Mouse (Mus musculus) lung, embryonic 15.5 days (tissue): ENCODE measurements around the gene Snx29. TPM values are rescaled to one million over a fixed set of nuclear protein-coding genes. Genes with fewer than 3 reads are reported as not detected.

Experiments used
- ATAC-seq: fragments of 200-750 bp; cut with Nextera tagmentation; 2 replicates; pipeline ENCODE4 v1.8.0; 2017; ENCODE audit warnings: moderate number of reproducible peaks, borderline replicate concordance; ENCODE audit not compliant: low FRiP score, low TSS enrichment; ENCODE audit errors: extremely low read depth
- H3K27ac ChIP-seq: fragments of 300-500 bp; sonication (generic); 2 replicates; pipeline ENCODE4 v1.5.1; 2015; ENCODE audit warnings: moderate library complexity, mild to moderate bottlenecking, inconsistent platforms
- H3K27me3 ChIP-seq: fragments of 300-500 bp; sonication (generic); 2 replicates; pipeline ENCODE4 v1.6.1; 2015; ENCODE audit warnings: inconsistent platforms
- H3K36me3 ChIP-seq: fragments of 300-500 bp; sonication (generic); 2 replicates; pipeline ENCODE4 v1.6.1; 2015; ENCODE audit warnings: inconsistent platforms
- H3K4me1 ChIP-seq: fragments of 300-500 bp; sonication (generic); 2 replicates; pipeline ENCODE4 v1.6.1; 2015; ENCODE audit warnings: inconsistent platforms
- H3K4me2 ChIP-seq: fragments of 300-500 bp; sonication (generic); 2 replicates; pipeline ENCODE4 v1.6.1; 2015; ENCODE audit warnings: inconsistent platforms, mild to moderate bottlenecking, moderate library complexity
- H3K4me3 ChIP-seq: fragments of 300-500 bp; sonication (generic); 2 replicates; pipeline ENCODE4 v1.5.1; 2015; ENCODE audit warnings: mild to moderate bottlenecking, inconsistent platforms
- H3K9ac ChIP-seq: fragments of 300-500 bp; sonication (generic); 2 replicates; pipeline ENCODE4 v1.6.1; 2015; ENCODE audit warnings: inconsistent platforms
- H3K9me3 ChIP-seq: fragments of 300-500 bp; sonication (generic); 2 replicates; pipeline ENCODE4 v1.6.1; 2016; ENCODE audit warnings: inconsistent platforms
- WGBS: fragments of 180-500 bp; shearing (Covaris S2); methylation state at CpG from one replicate; pipeline ENCODE4 v1.1.7; 2015; 5-methylcytosine and 5-hydroxymethylcytosine counted together
- polyA plus RNA-seq: library from polyadenylated mRNA; unstranded; fragments of >200 nt; fragmentation: Nextera tagmentation; extraction: Ambion mirVana; gene quantifications from 2 replicates; pipeline ENCODE4 v1.2.1, GENCODE M21; 2015

Snx29 gene
- polyA plus RNA-seq, 1 experiment from 2014 or later, result 12.6 TPM

- no peak overlapping the region for H3K27ac ChIP-seq
- no peak overlapping the region for H3K4me2 ChIP-seq
- 39% methylated on average over 2 of the region's 2 CpGs for WGBS
- no peaks in the 10 kb centered on the region for H3K9me3 ChIP-seq
- H3K4me1 ChIP-seq, result peaks cover 4% of the 10 kb centered on the region; the same call in 1 of the 2 replicates
- no peaks in the 10 kb centered on the region for H3K36me3 ChIP-seq
- H3K4me3 ChIP-seq, result no peak overlapping the region
- no peak for ATAC-seq
- H3K9ac ChIP-seq, result no peak overlapping the region
- no peaks in the 10 kb centered on the region for H3K27me3 ChIP-seq
These were observed 390.7 kb downstream of the Snx29 start for GRCm38 (mm10) chr16:11713265-11713865.

- Histone ChIP-seq H3K27ac (no peak overlapping the region), H3K36me3 (no peaks in the 10 kb centered on the region), H3K4me2 (no peak overlapping the region), H3K9me3 (no peaks in the 10 kb centered on the region), H3K4me3 (no peak overlapping the region), H3K4me1 (no peaks in the 10 kb centered on the region), H3K27me3 (no peaks in the 10 kb centered on the region), H3K9ac (no peak overlapping the region)
- WGBS, result 97% methylated on average over 1 of the region's 1 CpGs
- ATAC-seq, result no peak
These were observed 394.2 kb downstream of the Snx29 start for GRCm38 (mm10) chr16:11716932-11717331.

GRCm38 (mm10) chr16:11725901-11726300 is 403.2 kb downstream of the Snx29 start:
- no peak for ATAC-seq
- Histone ChIP-seq H3K4me2 (no peak overlapping the region), H3K9ac (no peak overlapping the region), H3K4me3 (no peak overlapping the region), H3K27ac (no peak overlapping the region), H3K27me3 (no peaks in the 10 kb centered on the region), H3K9me3 (no peaks in the 10 kb centered on the region), H3K4me1 (no peaks in the 10 kb centered on the region), H3K36me3 (no peaks in the 10 kb centered on the region)
- 81% methylated on average over 2 of the region's 2 CpGs for WGBS

GRCm38 (mm10) chr16:11727331-11727730 is 404.6 kb downstream of the Snx29 start:
- no peaks in the 10 kb centered on the region for H3K9me3 ChIP-seq
- no peaks in the 10 kb centered on the region for H3K4me1 ChIP-seq
- H3K27me3 ChIP-seq, result no peaks in the 10 kb centered on the region
- no peak overlapping the region for H3K4me2 ChIP-seq
- H3K9ac ChIP-seq, result no peak overlapping the region
- H3K36me3 ChIP-seq, result no peaks in the 10 kb centered on the region
- no peak overlapping the region for H3K27ac ChIP-seq
- H3K4me3 ChIP-seq, result no peak overlapping the region
- no peak for ATAC-seq
- 85% methylated on average over 9 of the region's 9 CpGs for WGBS

- Histone ChIP-seq H3K36me3 (no peaks in the 10 kb centered on the region), H3K27ac (no peak overlapping the region), H3K4me2 (no peak overlapping the region), H3K4me1 (no peaks in the 10 kb centered on the region), H3K27me3 (no peaks in the 10 kb centered on the region), H3K4me3 (no peak overlapping the region), H3K9ac (no peak overlapping the region), H3K9me3 (no peaks in the 10 kb centered on the region)
- no peak for ATAC-seq
- WGBS, result 60% methylated on average over 3 of the region's 3 CpGs
These were observed 405.4 kb downstream of the Snx29 start for GRCm38 (mm10) chr16:11728131-11728530.

- no peak overlapping the region for H3K9ac ChIP-seq
- no peak overlapping the region for H3K4me2 ChIP-seq
- H3K9me3 ChIP-seq, result no peaks in the 10 kb centered on the region
- H3K36me3 ChIP-seq, result no peaks in the 10 kb centered on the region
- no peak overlapping the region for H3K4me3 ChIP-seq
- no peak for ATAC-seq
- H3K27me3 ChIP-seq, result no peaks in the 10 kb centered on the region
- no peak overlapping the region for H3K27ac ChIP-seq
- WGBS, result 66% methylated on average over 3 of the region's 3 CpGs
- no peaks in the 10 kb centered on the region for H3K4me1 ChIP-seq
These were observed 405.9 kb downstream of the Snx29 start for GRCm38 (mm10) chr16:11728627-11729026.

GRCm38 (mm10) chr16:11729111-11729510 is 406.4 kb downstream of the Snx29 start:
- Histone ChIP-seq H3K4me3 (no peak overlapping the region), H3K4me2 (no peak overlapping the region), H3K9ac (no peak overlapping the region), H3K27ac (no peak overlapping the region), H3K36me3 (no peaks in the 10 kb centered on the region), H3K9me3 (no peaks in the 10 kb centered on the region), H3K27me3 (no peaks in the 10 kb centered on the region), H3K4me1 (no peaks in the 10 kb centered on the region)
- ATAC-seq, result no peak
- 70% methylated on average over 6 of the region's 6 CpGs for WGBS

GRCm38 (mm10) chr16:11729815-11730214 is 407.1 kb downstream of the Snx29 start:
- no peak overlapping the region for H3K4me3 ChIP-seq
- no peaks in the 10 kb centered on the region for H3K9me3 ChIP-seq
- H3K36me3 ChIP-seq, result no peaks in the 10 kb centered on the region
- WGBS, result 74% methylated on average over 5 of the region's 5 CpGs
- ATAC-seq, result no peak
- no peak overlapping the region for H3K9ac ChIP-seq
- no peak overlapping the region for H3K4me2 ChIP-seq
- H3K27me3 ChIP-seq, result no peaks in the 10 kb centered on the region
- no peak overlapping the region for H3K27ac ChIP-seq
- no peaks in the 10 kb centered on the region for H3K4me1 ChIP-seq

- WGBS, result 78% methylated on average over 5 of the region's 5 CpGs
- Histone ChIP-seq H3K27ac (no peak overlapping the region), H3K27me3 (no peaks in the 10 kb centered on the region), H3K9ac (no peak overlapping the region), H3K4me3 (no peak overlapping the region), H3K4me2 (no peak overlapping the region), H3K9me3 (no peaks in the 10 kb centered on the region), H3K36me3 (no peaks in the 10 kb centered on the region), H3K4me1 (no peaks in the 10 kb centered on the region)
- no peak for ATAC-seq
These were observed 408.4 kb downstream of the Snx29 start for GRCm38 (mm10) chr16:11731014-11731535.

GRCm38 (mm10) chr16:11738341-11738740 is 415.6 kb downstream of the Snx29 start:
- Histone ChIP-seq H3K9ac (no peak overlapping the region), H3K36me3 (no peaks in the 10 kb centered on the region), H3K27me3 (no peaks in the 10 kb centered on the region), H3K4me1 (no peaks in the 10 kb centered on the region), H3K9me3 (no peaks in the 10 kb centered on the region), H3K4me2 (no peak overlapping the region), H3K4me3 (no peak overlapping the region), H3K27ac (no peak overlapping the region)
- WGBS, result 44% methylated on average over 7 of the region's 7 CpGs
- ATAC-seq, result no peak

GRCm38 (mm10) chr16:11741951-11742350 is 419.2 kb downstream of the Snx29 start:
- H3K4me3 ChIP-seq, result no peak overlapping the region
- ATAC-seq, result no peak
- H3K9me3 ChIP-seq, result no peaks in the 10 kb centered on the region
- no peaks in the 10 kb centered on the region for H3K27me3 ChIP-seq
- no peak overlapping the region for H3K27ac ChIP-seq
- H3K4me2 ChIP-seq, result no peak overlapping the region
- 66% methylated on average over 5 of the region's 5 CpGs for WGBS
- no peaks in the 10 kb centered on the region for H3K4me1 ChIP-seq
- H3K36me3 ChIP-seq, result no peaks in the 10 kb centered on the region
- H3K9ac ChIP-seq, result no peak overlapping the region

GRCm38 (mm10) chr16:11742351-11742750 is 419.6 kb downstream of the Snx29 start:
- 86% methylated on average over 7 of the region's 7 CpGs for WGBS
- H3K27me3 ChIP-seq, result no peaks in the 10 kb centered on the region
- H3K4me2 ChIP-seq, result no peak overlapping the region
- no peak overlapping the region for H3K4me3 ChIP-seq
- H3K36me3 ChIP-seq, result no peaks in the 10 kb centered on the region
- no peak overlapping the region for H3K27ac ChIP-seq
- H3K4me1 ChIP-seq, result no peaks in the 10 kb centered on the region
- ATAC-seq, result no peak
- no peaks in the 10 kb centered on the region for H3K9me3 ChIP-seq
- H3K9ac ChIP-seq, result no peak overlapping the region

- Histone ChIP-seq H3K36me3 (no peaks in the 10 kb centered on the region), H3K9me3 (no peaks in the 10 kb centered on the region), H3K4me1 (no peaks in the 10 kb centered on the region), H3K4me2 (no peak overlapping the region), H3K27me3 (no peaks in the 10 kb centered on the region), H3K9ac (no peak overlapping the region), H3K27ac (no peak overlapping the region), H3K4me3 (no peak overlapping the region)
- WGBS, result 69% methylated on average over 3 of the region's 3 CpGs
- no peak for ATAC-seq
These were observed 420.3 kb downstream of the Snx29 start for GRCm38 (mm10) chr16:11743013-11743412.
